Mouse (Mus musculus) kidney, postnatal 0 days (tissue): Measurements from ENCODE around the gene Acot7. TPM values are rescaled to one million over a fixed set of nuclear protein-coding genes. Genes with fewer than 3 reads are reported as not detected.

Experiments
- ATAC-seq: fragments of 200-750 bp; cut with Nextera tagmentation; replicated peaks from 2 replicates; pipeline ENCODE4 v1.8.0; 2017; ENCODE audit warnings: low read depth, moderate number of reproducible peaks, moderate TSS enrichment, moderate library complexity; ENCODE audit not compliant: low FRiP score
- DNase-seq: peaks from one replicate; pipeline ENCODE4 v3.0.0-alpha.2; 2016; ENCODE audit warnings: low spot score
- H3K27ac ChIP-seq: fragments of 300-500 bp; sonication (generic); 2 replicates; pipeline ENCODE4 v1.5.1; 2014; ENCODE audit warnings: mild to moderate bottlenecking
- H3K27me3 ChIP-seq: fragments of 300-500 bp; sonication (generic); 2 replicates; pipeline ENCODE4 v1.6.1; 2014; ENCODE audit warnings: low read length, mixed read lengths; ENCODE audit not compliant: insufficient read depth
- H3K36me3 ChIP-seq: fragments of 300-500 bp; sonication (generic); 2 replicates; pipeline ENCODE4 v1.6.1; 2014; ENCODE audit warnings: low read length, mixed read lengths; ENCODE audit not compliant: insufficient read depth
- H3K4me1 ChIP-seq: fragments of 300-500 bp; sonication (generic); replicated peaks from 2 replicates; pipeline ENCODE4 v1.6.1; 2014; ENCODE audit warnings: antibody characterized with exemption, low read length, mixed read lengths; ENCODE audit not compliant: insufficient read depth
- H3K4me2 ChIP-seq: fragments of 300-500 bp; sonication (generic); 2 replicates; pipeline ENCODE4 v1.6.1; 2014; ENCODE audit warnings: mild to moderate bottlenecking, low read length, moderate library complexity, mixed read lengths
- H3K4me3 ChIP-seq: fragments of 300-500 bp; sonication (generic); replicated peaks from 2 replicates; pipeline ENCODE4 v1.5.1; 2014; ENCODE audit warnings: low read depth, low read length
- H3K9ac ChIP-seq: fragments of 300-500 bp; sonication (generic); 2 replicates; pipeline ENCODE4 v1.6.1; 2014; ENCODE audit warnings: low read depth, low read length
- H3K9me3 ChIP-seq: fragments of 300-500 bp; sonication (generic); replicated peaks from 2 replicates; pipeline ENCODE4 v1.6.1; 2016; ENCODE audit warnings: low read length, inconsistent platforms, mixed read lengths
- CTCF ChIP-seq: IDR thresholded peaks from 2 replicates; pipeline ENCODE4 v1.5.1; 2016; ENCODE audit warnings: antibody characterized with exemption, low read depth, mild to moderate bottlenecking, moderate library complexity
- WGBS: fragments of 180-500 bp; shearing (Covaris S2); extraction: QIAGEN DNeasy Blood & Tissue Kit; methylation state at CpG from one replicate; pipeline ENCODE4 v1.1.7; 2014; 5-methylcytosine and 5-hydroxymethylcytosine counted together
- polyA plus RNA-seq: library from polyadenylated mRNA; unstranded; fragments of >200 nt; fragmentation: Nextera tagmentation; extraction: Ambion mirVana; gene quantifications from 2 replicates; pipeline ENCODE4 v1.2.1, GENCODE M21; 2015

The Acot7 gene
- polyA plus RNA-seq, 1 experiment from 2014 or later, result 56.4 TPM

- Histone ChIP-seq H3K27ac (no peak overlapping the region), H3K9me3 (no peaks in the 10 kb centered on the region), H3K36me3 (no peaks in the 10 kb centered on the region), H3K4me2 (no peak overlapping the region), H3K27me3 (no peaks in the 10 kb centered on the region), H3K4me3 (no peak overlapping the region), H3K9ac (no peak overlapping the region), H3K4me1 (peaks cover 18% of the 10 kb centered on the region; the same call in 1 of the 2 replicates)
- no peak for TF ChIP-seq CTCF
- ATAC-seq (no peak), DNase-seq (no peak)
- 78% methylated on average over 4 of the region's 4 CpGs for WGBS
Observed at GRCm38 (mm10) chr4:152189691-152190090, 11.8 kb downstream of the Acot7 start.

GRCm38 (mm10) chr4:152190096-152190653 lies 12.2 kb downstream of the Acot7 start:
- no peak for TF ChIP-seq CTCF
- 51% methylated on average over 11 of the region's 11 CpGs for WGBS
- no peak for ATAC-seq
- Histone ChIP-seq H3K27ac (no peak overlapping the region), H3K4me3 (no peak overlapping the region), H3K4me1 (peaks cover 18% of the 10 kb centered on the region; the same call in 1 of the 2 replicates), H3K27me3 (no peaks in the 10 kb centered on the region), H3K36me3 (no peaks in the 10 kb centered on the region), H3K9me3 (no peaks in the 10 kb centered on the region), H3K9ac (no peak overlapping the region), H3K4me2 (no peak overlapping the region)
- no peak for DNase-seq

GRCm38 (mm10) chr4:152190701-152191100 lies 12.8 kb downstream of the Acot7 start:
- H3K36me3 ChIP-seq, result no peaks in the 10 kb centered on the region
- DNase-seq (peak; percentile 18), ATAC-seq (no peak)
- WGBS, result 51% methylated on average over 5 of the region's 5 CpGs
- no peak overlapping the region for H3K9ac ChIP-seq
- H3K9me3 ChIP-seq, result no peaks in the 10 kb centered on the region
- TF ChIP-seq CTCF, result no peak
- H3K4me1 ChIP-seq, result peaks cover 18% of the 10 kb centered on the region; the same call in 1 of the 2 replicates
- no peak overlapping the region for H3K27ac ChIP-seq
- no peaks in the 10 kb centered on the region for H3K27me3 ChIP-seq
- no peak overlapping the region for H3K4me3 ChIP-seq
- no peak overlapping the region for H3K4me2 ChIP-seq

- 63% methylated on average over 4 of the region's 4 CpGs for WGBS
- H3K27me3 ChIP-seq, result no peaks in the 10 kb centered on the region
- H3K4me3 ChIP-seq, result no peak overlapping the region
- no peak overlapping the region for H3K4me2 ChIP-seq
- H3K4me1 ChIP-seq, result 0 out of 2 replicates have a peak, but pooled peaks cover 4% of the 10 kb centered on the region
- no peaks in the 10 kb centered on the region for H3K9me3 ChIP-seq
- no peak overlapping the region for H3K9ac ChIP-seq
- no peak overlapping the region for H3K27ac ChIP-seq
- DNase-seq (no peak), ATAC-seq (no peak)
- TF ChIP-seq CTCF, result no peak
- no peaks in the 10 kb centered on the region for H3K36me3 ChIP-seq
Observed at GRCm38 (mm10) chr4:152192569-152192968, 14.6 kb downstream of the Acot7 start.

- no peak for DNase-seq
- Histone ChIP-seq H3K4me1 (0 out of 2 replicates have a peak, but pooled peaks cover under 1% of the 10 kb centered on the region), H3K9me3 (no peaks in the 10 kb centered on the region), H3K4me2 (no peak overlapping the region), H3K9ac (no peak overlapping the region), H3K27me3 (no peaks in the 10 kb centered on the region), H3K36me3 (no peaks in the 10 kb centered on the region), H3K27ac (no peak overlapping the region), H3K4me3 (no peak overlapping the region)
- no peak for ATAC-seq
- TF ChIP-seq CTCF, result no peak
- 82% methylated on average over 3 of the region's 3 CpGs for WGBS
Observed at GRCm38 (mm10) chr4:152194476-152195175, 16.7 kb downstream of the Acot7 start.

- no peaks in the 10 kb centered on the region for H3K27me3 ChIP-seq
- TF ChIP-seq CTCF, result no peak
- H3K4me2 ChIP-seq, result no peak overlapping the region
- no peak overlapping the region for H3K4me3 ChIP-seq
- H3K9me3 ChIP-seq, result no peaks in the 10 kb centered on the region
- 90% methylated on average over 8 of the region's 9 CpGs for WGBS
- no peak overlapping the region for H3K9ac ChIP-seq
- H3K36me3 ChIP-seq, result no peaks in the 10 kb centered on the region
- DNase-seq, result no peak
- peaks cover 5% of the 10 kb centered on the region; the same call in 1 of the 2 replicates for H3K4me1 ChIP-seq
- H3K27ac ChIP-seq, result no peak overlapping the region
- ATAC-seq, result no peak
Observed at GRCm38 (mm10) chr4:152196276-152196675, 18.3 kb downstream of the Acot7 start.
